Mouse (Mus musculus) intestine, embryonic 16.5 days (tissue): ENCODE results near the gene Naa30. TPM values are rescaled to one million over a fixed set of nuclear protein-coding genes. Genes with fewer than 3 reads are reported as not detected.
A peak's percentile ranks its signal among the peaks of the same experiment; 100 is the strongest.
"Not testable (repeated sequence)": the region's sequence is repeated elsewhere in the genome, so short reads cannot be mapped to it uniquely, and the experiment has no call there.

Experiments
- ATAC-seq: fragments of 200-750 bp; cut with Nextera tagmentation; 2 replicates; pipeline ENCODE4 v1.8.0; 2017; ENCODE audit warnings: moderate TSS enrichment, moderate library complexity
- H3K27ac ChIP-seq: fragments of 300-500 bp; sonication (generic); 2 replicates; pipeline ENCODE4 v1.5.1; 2014; ENCODE audit warnings: mild to moderate bottlenecking, low read length
- H3K27me3 ChIP-seq: fragments of 300-500 bp; sonication (generic); replicated peaks from 2 replicates; pipeline ENCODE4 v1.6.1; 2014; ENCODE audit warnings: low read length, control low read depth, mixed read lengths; ENCODE audit not compliant: control insufficient read depth, insufficient read depth
- H3K36me3 ChIP-seq: fragments of 300-500 bp; sonication (generic); 2 replicates; pipeline ENCODE4 v1.6.1; 2014; ENCODE audit warnings: low read length, control low read depth; ENCODE audit not compliant: control insufficient read depth, insufficient read depth
- H3K4me1 ChIP-seq: fragments of 300-500 bp; sonication (generic); 2 replicates; pipeline ENCODE4 v1.6.1; 2014; ENCODE audit warnings: low read length, control low read depth, mixed read lengths; ENCODE audit not compliant: control insufficient read depth, insufficient read depth
- H3K4me2 ChIP-seq: fragments of 300-500 bp; sonication (generic); 2 replicates; pipeline ENCODE4 v1.6.1; 2014; ENCODE audit warnings: low read depth, low read length, control low read depth
- H3K4me3 ChIP-seq: fragments of 300-500 bp; sonication (generic); 2 replicates; pipeline ENCODE4 v1.5.1; 2014; ENCODE audit warnings: mild to moderate bottlenecking, low read length
- H3K9ac ChIP-seq: fragments of 300-500 bp; sonication (generic); 2 replicates; pipeline ENCODE4 v1.6.1; 2014; ENCODE audit warnings: low read depth, low read length
- H3K9me3 ChIP-seq: fragments of 300-500 bp; sonication (generic); 2 replicates; pipeline ENCODE4 v1.6.1; 2016; ENCODE audit warnings: low read length, control low read depth; ENCODE audit not compliant: control insufficient read depth
- WGBS: fragments of 180-500 bp; shearing (Covaris S2); extraction: QIAGEN DNeasy Blood & Tissue Kit; methylation state at CpG from one replicate; pipeline ENCODE4 v1.1.7; 2014; 5-methylcytosine and 5-hydroxymethylcytosine counted together
- polyA plus RNA-seq: library from polyadenylated mRNA; unstranded; fragments of >200 nt; fragmentation: Nextera tagmentation; extraction: Ambion mirVana; gene quantifications from 2 replicates; pipeline ENCODE4 v1.2.1, GENCODE M21; 2015

The Naa30 gene
- polyA plus RNA-seq, 1 experiment from 2014 or later, result 6.8 TPM

GRCm38 (mm10) chr14:49171286-49171685 lies 740 bp upstream of the Naa30 start:
- H3K27ac ChIP-seq, result peak overlapping the region; percentile 87
- H3K9me3 ChIP-seq, result no peaks in the 10 kb centered on the region
- peaks cover 18% of the 10 kb centered on the region for H3K4me1 ChIP-seq
- WGBS, result 21% methylated on average over 8 of the region's 8 CpGs
- no peaks in the 10 kb centered on the region for H3K27me3 ChIP-seq
- ATAC-seq, result peak; percentile 77
- H3K4me2 ChIP-seq, result peak overlapping the region; percentile 70
- H3K4me3 ChIP-seq, result peak overlapping the region; percentile 99
- peak overlapping the region; percentile 97 for H3K9ac ChIP-seq
- no peaks in the 10 kb centered on the region for H3K36me3 ChIP-seq

GRCm38 (mm10) chr14:49172582-49172988 lies 559 bp downstream of the Naa30 start:
- H3K27ac ChIP-seq, result peak overlapping the region; percentile 87
- peak overlapping the region; percentile 97 for H3K9ac ChIP-seq
- under 1% methylated on average over 46 of the region's 46 CpGs for WGBS
- H3K36me3 ChIP-seq, result no peaks in the 10 kb centered on the region
- no peaks in the 10 kb centered on the region for H3K9me3 ChIP-seq
- ATAC-seq, result peak; percentile 61
- H3K4me3 ChIP-seq, result peak overlapping the region; percentile 99
- H3K4me2 ChIP-seq, result peak overlapping the region; percentile 85
- H3K27me3 ChIP-seq, result no peaks in the 10 kb centered on the region
- H3K4me1 ChIP-seq, result peaks cover 18% of the 10 kb centered on the region

- peak overlapping the region; percentile 85 for H3K4me2 ChIP-seq
- WGBS, result 25% methylated on average over 16 of the region's 16 CpGs
These were observed 1.5 kb downstream of the Naa30 start for GRCm38 (mm10) chr14:49173290-49174135.

GRCm38 (mm10) chr14:49179736-49180135 lies 7.7 kb downstream of the Naa30 start:
- Histone ChIP-seq H3K4me3 (no peak overlapping the region), H3K27ac (no peak overlapping the region), H3K27me3 (no peaks in the 10 kb centered on the region), H3K9ac (no peak overlapping the region), H3K36me3 (no peaks in the 10 kb centered on the region), H3K4me2 (no peak overlapping the region), H3K9me3 (no peaks in the 10 kb centered on the region), H3K4me1 (peaks cover 3% of the 10 kb centered on the region)
- ATAC-seq, result no peak
- 80% methylated on average over 3 of the region's 3 CpGs for WGBS

More at GRCm38 (mm10) chr14:49173290-49174135, 1.5 kb downstream of the Naa30 start:
- H3K36me3 ChIP-seq, result no peaks in the 10 kb centered on the region
- H3K9me3 ChIP-seq, result no peaks in the 10 kb centered on the region
- peak overlapping the region; percentile 99 for H3K4me3 ChIP-seq
- no peak for ATAC-seq
- no peaks in the 10 kb centered on the region for H3K27me3 ChIP-seq
- peak overlapping the region; percentile 97 for H3K9ac ChIP-seq
- H3K27ac ChIP-seq, result peak overlapping the region; percentile 87
- H3K4me1 ChIP-seq, result peaks cover 18% of the 10 kb centered on the region

GRCm38 (mm10) chr14:49186270-49186669 lies 14.2 kb downstream of the Naa30 start:
- Histone ChIP-seq H3K27ac (no peak overlapping the region), H3K36me3 (no peaks in the 10 kb centered on the region), H3K9ac (no peak overlapping the region), H3K27me3 (no peaks in the 10 kb centered on the region), H3K4me2 (no peak overlapping the region), H3K9me3 (no peaks in the 10 kb centered on the region), H3K4me1 (no peaks in the 10 kb centered on the region), H3K4me3 (no peak overlapping the region)
- no peak for ATAC-seq
- WGBS, result 86% methylated on average over 2 of the region's 2 CpGs

- Histone ChIP-seq H3K36me3 (no peaks in the 10 kb centered on the region), H3K4me1 (no peaks in the 10 kb centered on the region), H3K4me2 (no peak overlapping the region), H3K27me3 (no peaks in the 10 kb centered on the region), H3K9me3 (no peaks in the 10 kb centered on the region), H3K4me3 (no peak overlapping the region), H3K9ac (no peak overlapping the region), H3K27ac (no peak overlapping the region)
- 96% methylated on average over 2 of the region's 2 CpGs for WGBS
- ATAC-seq, result no peak
These were observed 25.1 kb downstream of the Naa30 start for GRCm38 (mm10) chr14:49197031-49197527.

- no peak overlapping the region for H3K4me2 ChIP-seq
- H3K27me3 ChIP-seq, result no peaks in the 10 kb centered on the region
- 69% methylated on average over 9 of the region's 9 CpGs for WGBS
- no peak overlapping the region for H3K27ac ChIP-seq
- H3K4me3 ChIP-seq, result no peak overlapping the region
- ATAC-seq, result no peak
- no peaks in the 10 kb centered on the region for H3K9me3 ChIP-seq
- no peaks in the 10 kb centered on the region for H3K4me1 ChIP-seq
- no peak overlapping the region for H3K9ac ChIP-seq
- H3K36me3 ChIP-seq, result no peaks in the 10 kb centered on the region
These were observed 29.2 kb downstream of the Naa30 start for GRCm38 (mm10) chr14:49201073-49201778.

GRCm38 (mm10) chr14:49210215-49210614 lies 38.2 kb downstream of the Naa30 start:
- not testable (repeated sequence) for H3K4me1 ChIP-seq, H3K9me3 ChIP-seq, H3K4me3 ChIP-seq, H3K27me3 ChIP-seq, H3K9ac ChIP-seq, ATAC-seq, H3K27ac ChIP-seq, H3K4me2 ChIP-seq, H3K36me3 ChIP-seq
- 68% methylated on average over 3 of the region's 3 CpGs for WGBS

- H3K27ac ChIP-seq, result no peak overlapping the region
- H3K27me3 ChIP-seq, result no peaks in the 10 kb centered on the region
- no peaks in the 10 kb centered on the region for H3K36me3 ChIP-seq
- H3K4me1 ChIP-seq, result no peaks in the 10 kb centered on the region
- WGBS, result 67% methylated on average over 7 of the region's 7 CpGs
- no peak overlapping the region for H3K9ac ChIP-seq
- H3K4me3 ChIP-seq, result no peak overlapping the region
- H3K4me2 ChIP-seq, result no peak overlapping the region
- H3K9me3 ChIP-seq, result no peaks in the 10 kb centered on the region
- no peak for ATAC-seq
These were observed 46.7 kb downstream of the Naa30 start for GRCm38 (mm10) chr14:49218677-49219076.
